Mouse (Mus musculus): ENCODE data around the gene Gng13. TPM values are rescaled to one million over a fixed set of nuclear protein-coding genes. Genes with fewer than 3 reads are reported as not detected.

The Gng13 gene
- polyA plus RNA-seq, 1 experiment, result 1.1 TPM

DNA sequence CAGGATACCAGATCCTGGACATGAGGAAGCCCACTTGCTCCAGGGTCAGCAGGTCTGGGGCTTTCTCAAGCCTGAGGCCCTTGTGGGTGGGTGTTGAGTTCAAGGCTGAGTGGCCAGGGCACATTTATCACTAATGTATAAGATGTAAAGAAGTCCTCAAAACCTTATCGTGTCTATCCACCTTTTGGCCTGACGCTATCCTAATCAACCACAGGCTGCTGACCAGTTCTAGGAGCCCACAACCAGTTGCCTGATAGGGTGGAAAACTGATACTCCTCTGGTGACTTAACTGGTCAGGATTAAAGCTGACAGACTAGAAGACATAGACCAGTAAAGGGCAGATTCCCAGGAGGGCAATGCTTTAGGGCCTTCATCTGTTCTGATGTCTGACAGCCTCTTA, 7.0 kb upstream of the Gng13 start:
- TF ChIP-seq POLR2A (IDR thresholded peaks at IDR 0.05; ENCODE audit: borderline replicate concordance, extremely low read depth, insufficient read depth, insufficient read length, poor library complexity, severe bottlenecking), result no peak
- TF ChIP-seq CTCF (IDR thresholded peaks at IDR 0.05; ENCODE audit: borderline replicate concordance, extremely low read depth, insufficient read depth, insufficient read length), result no peak
- no peak for DNase-seq (ENCODE audit: low read depth)

GRCm38 (mm10) chr17:25711136-25711535, 5.8 kb upstream of the Gng13 start:
- no peak for DNase-seq (ENCODE audit: low read depth)
- TF ChIP-seq POLR2A (IDR thresholded peaks at IDR 0.05; ENCODE audit: borderline replicate concordance, extremely low read depth, insufficient read depth, insufficient read length, poor library complexity, severe bottlenecking), result no peak
- TF ChIP-seq CTCF (IDR thresholded peaks at IDR 0.05; ENCODE audit: borderline replicate concordance, extremely low read depth, insufficient read depth, insufficient read length), result no peak

DNA sequence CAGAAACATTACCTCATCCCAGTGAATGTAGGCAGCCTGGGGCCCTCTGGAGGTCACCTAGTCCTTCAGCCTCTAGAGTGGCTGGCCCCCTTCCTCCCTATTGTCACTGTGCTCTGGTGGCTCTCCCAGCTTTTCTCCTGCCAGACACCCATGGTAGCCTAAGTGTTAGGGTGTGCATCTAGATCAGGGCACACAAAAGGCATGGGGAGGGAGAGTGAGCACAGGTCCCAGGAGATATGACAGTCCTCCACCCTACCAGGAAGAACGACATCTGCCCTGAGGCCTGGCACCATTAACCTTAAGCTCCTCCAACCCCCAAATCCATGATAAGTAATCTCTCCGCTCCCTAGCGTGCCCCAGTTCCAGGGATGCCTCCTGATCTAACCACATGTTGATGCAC, 1.3 kb upstream of the Gng13 start:
- DNase-seq (ENCODE audit: low read depth), result no peak
- TF ChIP-seq CTCF (IDR thresholded peaks at IDR 0.05; ENCODE audit: borderline replicate concordance, extremely low read depth, insufficient read depth, insufficient read length) (no peak), POLR2A (IDR thresholded peaks at IDR 0.05; ENCODE audit: borderline replicate concordance, extremely low read depth, insufficient read depth, insufficient read length, poor library complexity, severe bottlenecking) (no peak)

DNA sequence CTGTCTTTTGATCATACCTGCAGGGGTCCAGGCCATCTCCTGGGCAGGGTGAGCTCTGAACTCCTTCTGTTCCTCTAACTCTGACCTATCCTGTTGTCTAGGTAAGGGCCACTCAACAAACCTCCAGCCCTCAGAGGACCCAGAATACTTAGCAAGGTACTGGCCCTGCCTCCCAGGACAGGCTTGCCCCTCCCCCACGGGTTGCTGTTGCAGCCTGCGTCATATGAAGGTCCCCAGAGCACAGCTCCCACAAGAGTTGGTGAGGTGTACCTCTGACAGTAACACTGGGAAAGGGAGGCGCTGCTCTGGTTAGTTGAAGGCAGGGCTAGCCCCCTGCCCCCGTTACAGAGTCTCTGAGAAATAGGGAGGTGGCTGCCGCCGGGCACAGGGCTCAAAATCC, 841 bp upstream of the Gng13 start:
- no peak for TF ChIP-seq CTCF (IDR thresholded peaks at IDR 0.05; ENCODE audit: borderline replicate concordance, extremely low read depth, insufficient read depth, insufficient read length)
- no peak for TF ChIP-seq POLR2A (IDR thresholded peaks at IDR 0.05; ENCODE audit: borderline replicate concordance, extremely low read depth, insufficient read depth, insufficient read length, poor library complexity, severe bottlenecking)
- DNase-seq (ENCODE audit: low read depth), result no peak

DNA sequence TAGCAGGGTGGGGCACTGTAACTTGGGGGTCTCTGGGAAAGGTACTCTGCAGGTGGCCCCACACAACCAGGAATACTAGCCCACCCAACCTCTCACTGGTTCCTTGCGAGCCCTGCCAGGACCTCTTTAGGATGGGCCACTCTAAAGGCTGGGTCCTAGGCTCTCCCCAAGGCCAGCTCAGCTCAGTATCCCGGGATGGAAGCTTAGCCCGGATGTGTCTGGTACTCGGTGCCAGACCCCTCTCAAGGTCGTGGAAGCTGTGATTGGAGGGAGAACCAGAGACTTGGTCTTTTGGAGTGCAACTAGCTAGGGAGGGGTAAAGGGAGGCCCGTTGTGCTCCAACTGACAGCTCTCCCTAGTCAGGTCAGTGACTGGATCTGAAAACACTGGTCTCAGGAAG, 720 bp downstream of the Gng13 start:
- no peak for DNase-seq (ENCODE audit: low read depth)
- TF ChIP-seq POLR2A (IDR thresholded peaks at IDR 0.05; ENCODE audit: borderline replicate concordance, extremely low read depth, insufficient read depth, insufficient read length, poor library complexity, severe bottlenecking), result no peak
- TF ChIP-seq CTCF (IDR thresholded peaks at IDR 0.05; ENCODE audit: borderline replicate concordance, extremely low read depth, insufficient read depth, insufficient read length), result no peak

DNA sequence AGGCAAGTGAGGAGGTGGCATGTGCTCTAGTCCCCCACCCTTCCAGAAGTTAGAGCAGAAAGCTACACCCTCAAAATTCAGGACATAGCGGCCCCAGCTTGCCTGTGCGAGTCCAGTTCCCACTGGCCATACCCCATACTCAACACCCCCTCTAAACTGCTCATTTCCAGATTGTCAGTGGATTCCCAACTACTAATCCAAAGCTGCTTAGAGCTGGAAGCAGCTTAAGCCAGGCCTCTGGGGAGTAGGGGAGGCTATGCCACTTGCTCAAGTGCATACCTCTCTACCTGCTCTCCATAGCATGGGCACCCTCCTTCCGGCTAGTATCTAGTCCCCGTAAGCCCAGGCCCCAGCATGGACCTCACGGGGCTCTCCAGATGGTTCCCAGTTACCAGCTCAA, 4.5 kb downstream of the Gng13 start:
- TF ChIP-seq CTCF (IDR thresholded peaks at IDR 0.05; ENCODE audit: borderline replicate concordance, extremely low read depth, insufficient read depth, insufficient read length) (no peak), POLR2A (IDR thresholded peaks at IDR 0.05; ENCODE audit: borderline replicate concordance, extremely low read depth, insufficient read depth, insufficient read length, poor library complexity, severe bottlenecking) (no peak)

DNA sequence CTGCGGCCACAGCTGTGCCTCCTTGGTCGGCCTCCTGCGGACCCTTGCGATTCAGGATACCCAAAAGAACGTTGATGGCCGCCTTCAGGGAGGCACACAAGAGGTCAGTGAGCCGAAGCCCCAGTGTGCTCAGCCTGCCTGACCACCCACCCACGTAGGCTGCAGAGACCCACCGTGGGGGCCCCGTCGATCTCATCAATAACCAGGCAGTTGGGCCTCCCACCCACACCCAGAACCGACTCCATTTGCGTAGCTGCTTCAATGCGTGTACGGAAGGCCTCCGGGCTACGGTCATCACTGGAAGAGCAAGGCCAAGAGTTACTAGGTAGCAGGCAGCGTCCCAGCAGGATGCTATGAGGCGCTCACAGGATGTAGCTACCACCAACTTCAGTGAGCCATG, 6.5 kb downstream of the Gng13 start:
- TF ChIP-seq CTCF (IDR thresholded peaks at IDR 0.05; ENCODE audit: borderline replicate concordance, extremely low read depth, insufficient read depth, insufficient read length) (no peak), POLR2A (IDR thresholded peaks at IDR 0.05; ENCODE audit: borderline replicate concordance, extremely low read depth, insufficient read depth, insufficient read length, poor library complexity, severe bottlenecking) (no peak)
- no peak for DNase-seq (ENCODE audit: low read depth)

More for the DNA sequence above, 4.5 kb downstream of the Gng13 start:
- DNase-seq (ENCODE audit: low read depth), result no peak

GRCm38 (mm10) chr17:25723919-25724318, 6.9 kb downstream of the Gng13 start:
- TF ChIP-seq CTCF (IDR thresholded peaks at IDR 0.05; ENCODE audit: borderline replicate concordance, extremely low read depth, insufficient read depth, insufficient read length), result peak; percentile 20; the same call in 1 of the 2 replicates
- no peak for TF ChIP-seq POLR2A (IDR thresholded peaks at IDR 0.05; ENCODE audit: borderline replicate concordance, extremely low read depth, insufficient read depth, insufficient read length, poor library complexity, severe bottlenecking)
- DNase-seq (ENCODE audit: low read depth), result peak; percentile 7

DNA sequence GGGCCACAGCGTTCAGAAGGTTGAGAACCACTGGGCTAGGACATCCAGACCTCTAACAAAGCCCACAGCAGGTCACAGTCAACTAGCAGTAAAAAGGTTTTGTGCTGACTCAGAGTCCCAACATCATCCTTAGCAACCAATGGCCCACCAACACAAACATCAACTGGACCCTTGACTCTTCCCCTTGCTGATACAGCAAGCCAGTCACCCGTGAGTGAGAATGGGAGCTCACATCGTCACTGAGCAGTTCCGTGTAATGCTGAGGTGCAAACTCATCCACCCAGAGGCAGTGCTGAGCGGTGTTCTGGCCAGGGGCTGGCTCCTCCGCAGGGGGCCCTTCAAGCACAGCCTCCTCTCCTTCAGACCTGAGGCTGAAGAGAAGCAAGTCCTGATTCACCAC, 8.3 kb downstream of the Gng13 start:
- DNase-seq (ENCODE audit: low read depth), result no peak
- no peak for TF ChIP-seq POLR2A (IDR thresholded peaks at IDR 0.05; ENCODE audit: borderline replicate concordance, extremely low read depth, insufficient read depth, insufficient read length, poor library complexity, severe bottlenecking)
- TF ChIP-seq CTCF (IDR thresholded peaks at IDR 0.05; ENCODE audit: borderline replicate concordance, extremely low read depth, insufficient read depth, insufficient read length), result no peak

DNA sequence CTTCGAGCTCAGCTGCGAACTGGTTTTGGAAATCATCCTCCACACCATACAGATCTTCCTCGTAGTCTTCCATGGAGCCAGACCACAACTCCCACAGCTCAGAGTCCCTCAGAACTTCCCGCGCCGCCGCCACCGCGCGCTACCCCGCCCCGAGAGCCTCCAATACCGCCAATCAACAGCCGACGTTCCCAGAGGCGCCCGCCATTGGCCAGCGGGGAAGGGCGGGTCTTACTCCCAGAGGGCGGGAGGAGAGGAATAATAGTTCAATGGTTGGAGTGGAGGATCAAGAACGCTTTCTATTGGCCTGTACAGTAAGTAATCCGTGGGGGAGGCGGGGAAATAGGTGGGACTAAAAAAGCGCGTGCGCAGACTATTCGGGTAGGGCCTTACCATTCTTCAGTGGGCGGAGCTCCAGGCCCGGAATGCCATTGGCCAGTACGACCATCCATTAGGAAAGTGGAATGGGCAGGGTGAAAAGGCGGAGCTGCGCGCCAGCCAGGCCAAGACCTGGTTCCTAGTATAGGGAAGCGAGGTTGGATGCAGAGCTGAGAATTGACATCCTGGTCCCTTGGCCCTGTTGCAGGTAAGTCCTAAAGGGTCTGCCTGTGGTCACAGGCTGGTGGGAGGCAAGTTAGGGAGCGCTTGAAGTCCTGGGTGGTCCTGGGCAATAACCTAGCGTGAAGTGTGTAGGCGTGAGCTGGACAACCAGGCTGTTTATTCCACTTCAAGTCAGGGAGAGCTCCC, 10.5 kb downstream of the Gng13 start, which contains the start of the genes Chtf18 and Rpusd1:
TSS of gene Chtf18 (minus strand) at position 155 of the 744 bp plus-strand sequence.
TSS of gene Rpusd1 (plus strand) at position 406 of the 744 bp plus-strand sequence.
- peak; percentile 100 for DNase-seq (ENCODE audit: low read depth)
- TF ChIP-seq CTCF (IDR thresholded peaks at IDR 0.05; ENCODE audit: borderline replicate concordance, extremely low read depth, insufficient read depth, insufficient read length), result no peak
- peak; percentile 38; the same call in 1 of the 2 replicates for TF ChIP-seq POLR2A (IDR thresholded peaks at IDR 0.05; ENCODE audit: borderline replicate concordance, extremely low read depth, insufficient read depth, insufficient read length, poor library complexity, severe bottlenecking)

GRCm38 (mm10) chr17:25728009-25728270, 11.0 kb downstream of the Gng13 start:
- DNase-seq (ENCODE audit: low read depth), result no peak
- TF ChIP-seq POLR2A (IDR thresholded peaks at IDR 0.05; ENCODE audit: borderline replicate concordance, extremely low read depth, insufficient read depth, insufficient read length, poor library complexity, severe bottlenecking), result no peak
- no peak for TF ChIP-seq CTCF (IDR thresholded peaks at IDR 0.05; ENCODE audit: borderline replicate concordance, extremely low read depth, insufficient read depth, insufficient read length)

DNA sequence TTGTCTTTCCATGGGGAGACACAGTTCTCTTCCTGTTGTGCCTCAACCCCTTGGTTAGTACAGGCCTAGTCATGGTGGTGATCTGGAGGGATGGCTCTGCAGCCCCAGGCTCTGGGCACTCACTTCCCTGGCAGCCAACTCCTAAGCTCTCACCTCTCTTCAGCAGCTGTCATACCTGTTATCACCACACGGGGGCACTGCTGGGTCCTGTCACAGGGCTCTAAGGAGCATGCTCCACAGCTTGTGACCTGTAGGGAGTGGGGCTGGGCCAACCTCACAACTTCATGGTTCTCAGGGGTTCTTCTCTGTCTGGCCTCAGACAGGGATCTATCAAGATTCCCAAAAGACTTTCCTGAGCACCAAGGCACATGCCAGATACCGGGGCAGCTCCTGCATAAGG, 15.1 kb downstream of the Gng13 start:
- TF ChIP-seq POLR2A (IDR thresholded peaks at IDR 0.05; ENCODE audit: borderline replicate concordance, extremely low read depth, insufficient read depth, insufficient read length, poor library complexity, severe bottlenecking) (no peak), CTCF (IDR thresholded peaks at IDR 0.05; ENCODE audit: borderline replicate concordance, extremely low read depth, insufficient read depth, insufficient read length) (peak; percentile 93)
- peak; percentile 86 for DNase-seq (ENCODE audit: low read depth)

Data from brain, embryonic 14.5 days (tissue).